Mouse (Mus musculus) forebrain, embryonic 11.5 days (tissue): Measurements from ENCODE around the gene Prox2. TPM values are rescaled to one million over a fixed set of nuclear protein-coding genes. Genes with fewer than 3 reads are reported as not detected.
A peak's percentile ranks its signal among the peaks of the same experiment; 100 is the strongest.

Experiments used
- ATAC-seq: fragments of 200-750 bp; cut with Nextera tagmentation; replicated peaks from 2 replicates; pipeline ENCODE4 v1.8.0; 2017; ENCODE audit warnings: moderate TSS enrichment; ENCODE audit not compliant: low FRiP score
- DNase-seq: peaks from one replicate; pipeline ENCODE4 v3.0.0-alpha.2; 2017; ENCODE audit warnings: low spot score
- H3K27ac ChIP-seq: fragments of 300-500 bp; sonication (generic); 2 replicates; pipeline ENCODE4 v1.5.1; 2014; ENCODE audit warnings: low read depth, low read length
- H3K27me3 ChIP-seq: fragments of 300-500 bp; sonication (generic); 2 replicates; pipeline ENCODE4 v1.6.1; 2014; ENCODE audit warnings: mild to moderate bottlenecking, low read length, mixed read lengths; ENCODE audit not compliant: control insufficient read depth, insufficient read depth
- H3K36me3 ChIP-seq: fragments of 300-500 bp; sonication (generic); 2 replicates; pipeline ENCODE4 v1.6.1; 2014; ENCODE audit warnings: mild to moderate bottlenecking, low read length, moderate library complexity, mixed read lengths; ENCODE audit not compliant: control insufficient read depth, insufficient read depth
- H3K4me1 ChIP-seq: fragments of 300-500 bp; sonication (generic); replicated peaks from 2 replicates; pipeline ENCODE4 v1.6.1; 2014; ENCODE audit warnings: low read length, mixed read lengths; ENCODE audit not compliant: control insufficient read depth, insufficient read depth
- H3K4me2 ChIP-seq: fragments of 300-500 bp; sonication (generic); 2 replicates; pipeline ENCODE4 v1.6.1; 2014; ENCODE audit warnings: low read depth, mild to moderate bottlenecking, low read length, moderate library complexity, mixed read lengths; ENCODE audit not compliant: severe bottlenecking
- H3K4me3 ChIP-seq: fragments of 300-500 bp; sonication (generic); 2 replicates; pipeline ENCODE4 v1.5.1; 2014; ENCODE audit warnings: low read depth, low read length
- H3K9ac ChIP-seq: fragments of 300-500 bp; sonication (generic); 2 replicates; pipeline ENCODE4 v1.6.1; 2014; ENCODE audit warnings: low read length
- H3K9me3 ChIP-seq: fragments of 300-500 bp; sonication (generic); 2 replicates; pipeline ENCODE4 v1.6.1; 2016; ENCODE audit warnings: low read length, mixed read lengths; ENCODE audit not compliant: control insufficient read depth
- WGBS: fragments of 180-500 bp; shearing (Covaris S2); extraction: QIAGEN DNeasy Blood & Tissue Kit; methylation state at CpG from one replicate; pipeline ENCODE4 v1.1.7; 2014; 5-methylcytosine and 5-hydroxymethylcytosine counted together
- polyA plus RNA-seq: library from polyadenylated mRNA; unstranded; fragments of >200 nt; fragmentation: Nextera tagmentation; extraction: Ambion mirVana; gene quantifications from 2 replicates; pipeline ENCODE4 v1.2.1, GENCODE M21; 2014

Prox2 gene
- polyA plus RNA-seq, 1 experiment from 2014 or later: 3.5 TPM

GRCm38 (mm10) chr12:85121806-85122459, 11.4 kb upstream of the Prox2 start:
- Histone ChIP-seq H3K36me3 (peaks cover 14% of the 10 kb centered on the region; the same call in 1 of the 2 replicates), H3K4me1 (no peaks in the 10 kb centered on the region), H3K9ac (no peak overlapping the region), H3K4me2 (no peak overlapping the region), H3K9me3 (no peaks in the 10 kb centered on the region), H3K27ac (no peak overlapping the region), H3K4me3 (no peak overlapping the region), H3K27me3 (no peaks in the 10 kb centered on the region)
- DNase-seq (no peak), ATAC-seq (no peak)
- WGBS: 95% methylated on average over 9 of the region's 9 CpGs

- no peak overlapping the region for H3K9ac ChIP-seq
- H3K27ac ChIP-seq: no peak overlapping the region
- DNase-seq (no peak), ATAC-seq (no peak)
- H3K4me3 ChIP-seq: no peak overlapping the region
- no peak overlapping the region for H3K4me2 ChIP-seq
- peaks cover 6% of the 10 kb centered on the region for H3K4me1 ChIP-seq
- H3K9me3 ChIP-seq: no peaks in the 10 kb centered on the region
- 76% methylated on average over 7 of the region's 7 CpGs for WGBS
- H3K27me3 ChIP-seq: no peaks in the 10 kb centered on the region
- H3K36me3 ChIP-seq: no peaks in the 10 kb centered on the region; the same call in 1 of the 2 replicates
These were observed 5.1 kb upstream of the Prox2 start for GRCm38 (mm10) chr12:85115678-85116077.

- H3K4me2 ChIP-seq: no peak overlapping the region
- H3K27ac ChIP-seq: no peak overlapping the region
- H3K27me3 ChIP-seq: no peaks in the 10 kb centered on the region
- ATAC-seq (no peak), DNase-seq (no peak)
- no peaks in the 10 kb centered on the region for H3K36me3 ChIP-seq
- H3K9me3 ChIP-seq: no peaks in the 10 kb centered on the region
- no peak overlapping the region for H3K9ac ChIP-seq
- peaks cover 6% of the 10 kb centered on the region for H3K4me1 ChIP-seq
- H3K4me3 ChIP-seq: no peak overlapping the region
- WGBS: 96% methylated on average over 3 of the region's 3 CpGs
These were observed 3.4 kb upstream of the Prox2 start for GRCm38 (mm10) chr12:85113917-85114316.

- ATAC-seq (no peak), DNase-seq (no peak)
- H3K4me2 ChIP-seq: no peak overlapping the region
- H3K9ac ChIP-seq: no peak overlapping the region
- 97% methylated on average over 3 of the region's 3 CpGs for WGBS
- no peak overlapping the region for H3K27ac ChIP-seq
- H3K36me3 ChIP-seq: no peaks in the 10 kb centered on the region
- H3K4me3 ChIP-seq: no peak overlapping the region
- H3K4me1 ChIP-seq: peaks cover 6% of the 10 kb centered on the region
- H3K9me3 ChIP-seq: no peaks in the 10 kb centered on the region
- no peaks in the 10 kb centered on the region for H3K27me3 ChIP-seq
These were observed 2.8 kb upstream of the Prox2 start for GRCm38 (mm10) chr12:85113337-85113736.

DNA sequence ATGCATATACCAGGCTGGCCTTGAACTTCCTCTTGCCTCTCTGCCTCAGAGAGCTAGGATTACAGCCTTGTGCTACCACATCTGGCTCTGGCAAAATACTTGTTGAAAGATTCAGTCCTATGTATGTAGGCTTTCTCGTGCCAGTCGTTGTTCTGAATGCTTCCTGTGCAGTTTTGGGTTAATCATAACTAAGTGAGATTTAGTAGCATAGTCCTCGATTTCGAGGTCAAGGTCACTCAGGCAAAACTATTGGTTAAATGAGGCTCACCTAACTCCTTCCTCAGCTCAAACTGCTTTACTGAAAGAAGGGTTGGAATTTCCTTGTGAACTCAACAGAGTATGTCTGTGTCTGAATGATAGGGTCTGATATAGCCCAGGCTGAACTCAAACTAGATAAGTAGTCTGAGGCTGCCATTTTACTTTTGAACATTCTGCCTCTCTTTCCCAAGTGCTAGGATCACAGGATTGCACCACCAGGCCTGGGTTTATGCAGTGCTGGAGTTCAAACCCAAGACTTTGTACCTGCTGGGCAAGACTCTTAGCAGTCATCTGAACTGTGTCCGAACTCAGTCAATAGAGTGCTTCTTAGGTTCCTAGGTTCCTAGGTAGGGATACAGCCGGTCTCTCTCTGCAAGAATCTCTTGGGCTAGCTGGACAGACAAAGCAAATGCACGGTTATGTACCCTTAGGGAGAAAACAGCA, 2.1 kb upstream of the Prox2 start:
- Histone ChIP-seq H3K27me3 (no peaks in the 10 kb centered on the region), H3K9me3 (no peaks in the 10 kb centered on the region), H3K9ac (no peak overlapping the region), H3K4me3 (no peak overlapping the region), H3K4me2 (no peak overlapping the region), H3K27ac (no peak overlapping the region), H3K36me3 (no peaks in the 10 kb centered on the region), H3K4me1 (peaks cover 6% of the 10 kb centered on the region)
- no peak for ATAC-seq
- DNase-seq: no peak
- WGBS: 92% methylated on average over 7 of the region's 7 CpGs

- ATAC-seq (peak; percentile 42), DNase-seq (no peak)
- Histone ChIP-seq H3K4me3 (peak overlapping the region; percentile 90), H3K27ac (peak overlapping the region; percentile 74; the same call in 1 of the 2 replicates), H3K36me3 (no peaks in the 10 kb centered on the region), H3K4me2 (peak overlapping the region; percentile 81), H3K9ac (peak overlapping the region; percentile 93), H3K27me3 (no peaks in the 10 kb centered on the region), H3K4me1 (peaks cover 6% of the 10 kb centered on the region), H3K9me3 (no peaks in the 10 kb centered on the region)
- WGBS: 12% methylated on average over 18 of the region's 18 CpGs
These were observed 405 bp downstream of the Prox2 start for GRCm38 (mm10) chr12:85110011-85110697.

- Histone ChIP-seq H3K9me3 (no peaks in the 10 kb centered on the region), H3K27me3 (no peaks in the 10 kb centered on the region), H3K4me3 (no peak overlapping the region), H3K36me3 (no peaks in the 10 kb centered on the region), H3K4me1 (peaks cover 6% of the 10 kb centered on the region), H3K27ac (no peak overlapping the region), H3K4me2 (peak overlapping the region; percentile 81; the same call in 1 of the 2 replicates), H3K9ac (no peak overlapping the region)
- WGBS: 14% methylated on average over 4 of the region's 4 CpGs
- ATAC-seq (no peak; the same call in 1 of the 2 replicates), DNase-seq (no peak)
These were observed 1.1 kb downstream of the Prox2 start for GRCm38 (mm10) chr12:85109426-85109825.

DNA sequence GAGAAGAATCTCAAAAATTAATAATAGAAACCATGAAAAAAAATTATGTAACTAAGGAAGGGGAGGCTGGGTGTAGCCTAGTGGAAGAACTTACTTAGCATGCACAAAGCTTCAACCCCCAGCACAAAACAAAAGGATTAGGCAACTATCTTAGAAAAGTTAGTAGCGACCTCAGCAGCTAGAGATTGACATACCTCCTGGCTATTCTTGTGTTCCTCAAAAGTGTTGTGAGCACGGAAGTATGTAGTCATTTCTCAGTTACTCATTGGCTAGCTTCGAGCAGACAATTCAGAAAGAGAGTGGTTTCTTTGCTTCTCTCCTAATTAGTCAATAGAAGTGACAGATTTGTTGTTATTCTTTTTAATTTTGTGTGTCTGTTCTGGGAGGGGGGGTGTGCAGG, 1.9 kb downstream of the Prox2 start:
- no peak for ATAC-seq
- peaks cover 6% of the 10 kb centered on the region for H3K4me1 ChIP-seq
- WGBS: 54% methylated on average over 3 of the region's 3 CpGs

More for the DNA sequence above, 1.9 kb downstream of the Prox2 start:
- no peak for DNase-seq
- no peak overlapping the region for H3K9ac ChIP-seq
- H3K4me2 ChIP-seq: no peak overlapping the region
- no peaks in the 10 kb centered on the region for H3K9me3 ChIP-seq
- H3K36me3 ChIP-seq: no peaks in the 10 kb centered on the region
- H3K4me3 ChIP-seq: no peak overlapping the region
- H3K27me3 ChIP-seq: no peaks in the 10 kb centered on the region
- H3K27ac ChIP-seq: no peak overlapping the region
